Mouse (Mus musculus) kidney, adult 18-20 months (tissue): Measurements from ENCODE around the gene Arhgef1.

ENCODE experiments used
- DNase-seq: peaks from one replicate; pipeline ENCODE4 v3.0.0; 2021

The Arhgef1 gene

GRCm38 (mm10) chr7:24902630-24903443 lies at the start of gene Arhgef1:
Gene Arhgef1, plus strand, starts transcription at chr7:24902912.
- peak; percentile 83 for DNase-seq

GRCm38 (mm10) chr7:24853233-24853563 lies 49.5 kb upstream of the Arhgef1 start:
- DNase-seq, result no peak

GRCm38 (mm10) chr7:24853695-24854094 lies 49.0 kb upstream of the Arhgef1 start:
- DNase-seq, result no peak

GRCm38 (mm10) chr7:24856460-24857120 lies 46.1 kb upstream of the Arhgef1 start:
- no peak for DNase-seq

GRCm38 (mm10) chr7:24859234-24859633 lies 43.5 kb upstream of the Arhgef1 start:
- DNase-seq, result no peak

- no peak for DNase-seq
These were observed 40.8 kb upstream of the Arhgef1 start, which contains the start of gene Gm9844 for GRCm38 (mm10) chr7:24861913-24862312. Gene Gm9844, plus strand, starts transcription at chr7:24862213.

GRCm38 (mm10) chr7:24862853-24863252 lies 39.9 kb upstream of the Arhgef1 start:
- no peak for DNase-seq

- DNase-seq, result no peak
These were observed 38.6 kb upstream of the Arhgef1 start for GRCm38 (mm10) chr7:24864156-24864555.

- DNase-seq, result no peak
These were observed 33.6 kb upstream of the Arhgef1 start for GRCm38 (mm10) chr7:24869080-24869479.

- DNase-seq, result no peak
These were observed 33.1 kb upstream of the Arhgef1 start, which contains the start of the genes Lypd4 and Dmrtc2 for GRCm38 (mm10) chr7:24869532-24870165. Gene Lypd4, minus strand, starts transcription at chr7:24869941. Gene Dmrtc2, plus strand, starts transcription at chr7:24870057.

GRCm38 (mm10) chr7:24877588-24877987 lies 25.1 kb upstream of the Arhgef1 start:
- no peak for DNase-seq

- no peak for DNase-seq
These were observed 23.1 kb upstream of the Arhgef1 start for GRCm38 (mm10) chr7:24879620-24880019.

GRCm38 (mm10) chr7:24882416-24883199 lies 20.1 kb upstream of the Arhgef1 start:
- no peak for DNase-seq

GRCm38 (mm10) chr7:24883896-24884692 lies 18.6 kb upstream of the Arhgef1 start, which contains the start of gene Rps19:
Gene Rps19, plus strand, starts transcription at chr7:24884371.
- peak; percentile 99 for DNase-seq

GRCm38 (mm10) chr7:24884693-24885291 lies 17.9 kb upstream of the Arhgef1 start:
- no peak for DNase-seq

- DNase-seq, result no peak
These were observed 17.0 kb upstream of the Arhgef1 start for GRCm38 (mm10) chr7:24885468-24886307.

GRCm38 (mm10) chr7:24886308-24886633 lies 16.4 kb upstream of the Arhgef1 start:
- peak; percentile 39 for DNase-seq

GRCm38 (mm10) chr7:24887096-24887495 lies 15.6 kb upstream of the Arhgef1 start:
- no peak for DNase-seq

GRCm38 (mm10) chr7:24889431-24890220 lies 13.1 kb upstream of the Arhgef1 start:
- peak; percentile 57 for DNase-seq
